Mouse (Mus musculus): ENCODE measurements around the gene Dnm3. TPM values are rescaled to one million over a fixed set of nuclear protein-coding genes. Genes with fewer than 3 reads are reported as not detected.
A peak's percentile ranks its signal among the peaks of the same experiment; 100 is the strongest.

The Dnm3 gene
- polyA plus RNA-seq, 1 experiment from 2014 or later, result 13.9 TPM

DNA sequence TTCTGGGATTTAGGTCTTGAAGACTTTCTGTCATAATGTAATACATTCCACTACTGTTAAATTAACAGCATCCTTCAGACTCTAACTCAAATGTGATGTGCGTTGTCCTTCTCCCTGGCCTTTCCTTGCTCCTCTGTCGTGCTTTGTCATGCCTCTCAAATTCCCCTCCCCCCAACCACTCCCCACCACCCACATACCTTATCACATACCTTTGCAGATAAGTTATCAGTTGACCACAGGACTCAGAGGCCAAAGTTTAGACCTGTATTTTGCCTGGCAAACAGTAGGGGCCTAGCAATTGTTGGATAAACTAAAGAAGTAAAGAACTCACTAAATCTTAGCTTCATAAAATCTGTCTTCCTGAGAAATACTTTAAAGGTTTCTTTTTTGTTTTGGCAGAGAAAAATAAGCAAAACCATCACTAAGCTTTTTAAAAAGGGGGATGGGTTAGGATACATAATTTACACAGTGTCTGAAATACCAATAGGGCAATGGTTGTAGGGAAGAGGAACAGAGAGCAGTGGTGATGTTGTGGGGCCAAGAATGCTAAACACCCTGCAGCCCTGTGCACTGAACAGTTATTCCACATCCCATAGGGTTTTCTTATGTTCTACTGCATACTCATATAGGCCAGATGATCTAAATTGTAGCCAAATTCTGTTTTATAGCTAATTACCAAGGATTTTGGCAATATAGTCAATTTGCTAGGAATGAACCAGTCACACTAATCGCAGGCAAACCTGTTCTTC is 28.5 kb downstream of the Dnm3 start:
- Histone ChIP-seq H3K9ac (ENCODE audit: low read length) (no peak overlapping the region), H3K27me3 (ENCODE audit: control insufficient read depth, insufficient read depth, low read length) (no peaks in the 10 kb centered on the region), H3K4me3 (ENCODE audit: low read depth, low read length) (no peak overlapping the region), H3K9me3 (ENCODE audit: control insufficient read depth, low read length) (no peaks in the 10 kb centered on the region), H3K27ac (replicated peaks; ENCODE audit: low read depth, low read length) (no peak overlapping the region), H3K4me2 (ENCODE audit: low read depth, severe bottlenecking) (no peak overlapping the region), H3K4me1 (ENCODE audit: control insufficient read depth, insufficient read depth, low read length) (no peaks in the 10 kb centered on the region), H3K36me3 (ENCODE audit: control insufficient read depth, insufficient read depth, low read length) (no peaks in the 10 kb centered on the region)
- ATAC-seq (ENCODE audit: insufficient number of reproducible peaks, low FRiP score, low TSS enrichment, low read depth) (no peak), DNase-seq (ENCODE audit: low spot score) (no peak)
- 79% methylated on average over 3 of the region's 3 CpGs for WGBS

GRCm38 (mm10) chr1:162444805-162445204 is 33.0 kb downstream of the Dnm3 start:
- H3K36me3 ChIP-seq (ENCODE audit: control insufficient read depth, insufficient read depth, low read length), result no peaks in the 10 kb centered on the region
- H3K4me3 ChIP-seq (ENCODE audit: low read depth, low read length), result no peak overlapping the region
- WGBS, result 77% methylated on average over 8 of the region's 8 CpGs
- no peaks in the 10 kb centered on the region for H3K4me1 ChIP-seq (ENCODE audit: control insufficient read depth, insufficient read depth, low read length)
- no peak overlapping the region for H3K27ac ChIP-seq (replicated peaks; ENCODE audit: low read depth, low read length)
- no peaks in the 10 kb centered on the region for H3K9me3 ChIP-seq (ENCODE audit: control insufficient read depth, low read length)
- no peaks in the 10 kb centered on the region for H3K27me3 ChIP-seq (ENCODE audit: control insufficient read depth, insufficient read depth, low read length)
- no peak for ATAC-seq (ENCODE audit: insufficient number of reproducible peaks, low FRiP score, low TSS enrichment, low read depth)
- H3K9ac ChIP-seq (ENCODE audit: low read length), result no peak overlapping the region
- no peak overlapping the region for H3K4me2 ChIP-seq (ENCODE audit: low read depth, severe bottlenecking)
- no peak for DNase-seq (ENCODE audit: low spot score)

- H3K9ac ChIP-seq (ENCODE audit: low read length), result no peak overlapping the region
- DNase-seq (ENCODE audit: low spot score), result no peak
- H3K4me3 ChIP-seq (ENCODE audit: low read depth, low read length), result no peak overlapping the region
- no peaks in the 10 kb centered on the region for H3K27me3 ChIP-seq (ENCODE audit: control insufficient read depth, insufficient read depth, low read length)
- H3K27ac ChIP-seq (replicated peaks; ENCODE audit: low read depth, low read length), result no peak overlapping the region
- no peaks in the 10 kb centered on the region for H3K4me1 ChIP-seq (ENCODE audit: control insufficient read depth, insufficient read depth, low read length)
- ATAC-seq (ENCODE audit: insufficient number of reproducible peaks, low FRiP score, low TSS enrichment, low read depth), result no peak
- H3K9me3 ChIP-seq (ENCODE audit: control insufficient read depth, low read length), result no peaks in the 10 kb centered on the region
- no peak overlapping the region for H3K4me2 ChIP-seq (ENCODE audit: low read depth, severe bottlenecking)
- H3K36me3 ChIP-seq (ENCODE audit: control insufficient read depth, insufficient read depth, low read length), result no peaks in the 10 kb centered on the region
Observed at GRCm38 (mm10) chr1:162439576-162439975, 38.3 kb downstream of the Dnm3 start.

- Histone ChIP-seq H3K4me2 (ENCODE audit: low read depth, severe bottlenecking) (no peak overlapping the region), H3K36me3 (ENCODE audit: control insufficient read depth, insufficient read depth, low read length) (no peaks in the 10 kb centered on the region), H3K4me1 (ENCODE audit: control insufficient read depth, insufficient read depth, low read length) (no peaks in the 10 kb centered on the region), H3K9me3 (ENCODE audit: control insufficient read depth, low read length) (no peaks in the 10 kb centered on the region), H3K4me3 (ENCODE audit: low read depth, low read length) (no peak overlapping the region), H3K9ac (ENCODE audit: low read length) (no peak overlapping the region), H3K27me3 (ENCODE audit: control insufficient read depth, insufficient read depth, low read length) (no peaks in the 10 kb centered on the region), H3K27ac (replicated peaks; ENCODE audit: low read depth, low read length) (no peak overlapping the region)
- ATAC-seq (ENCODE audit: insufficient number of reproducible peaks, low FRiP score, low TSS enrichment, low read depth) (no peak), DNase-seq (ENCODE audit: low spot score) (no peak)
- WGBS, result 79% methylated on average over 3 of the region's 3 CpGs
Observed at GRCm38 (mm10) chr1:162436672-162437071, 41.2 kb downstream of the Dnm3 start.

DNA sequence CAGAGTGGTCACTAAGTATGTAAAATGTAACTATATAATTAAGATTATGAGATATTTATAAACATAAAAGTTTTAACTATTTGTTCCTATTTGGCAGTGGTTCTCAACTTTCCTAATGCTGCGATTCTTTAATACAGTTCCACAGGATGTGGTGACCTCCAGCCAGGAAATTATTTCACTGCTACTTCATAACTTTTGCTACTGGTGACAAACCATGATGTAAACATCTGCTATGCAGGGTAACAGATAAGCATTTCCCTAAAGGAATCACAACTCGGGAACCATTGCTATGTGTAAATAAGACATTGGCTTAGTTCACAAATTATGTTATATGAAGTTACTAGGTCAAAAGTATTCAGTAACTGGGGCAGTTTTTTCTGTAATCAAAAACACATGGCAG is 48.9 kb downstream of the Dnm3 start:
- Histone ChIP-seq H3K4me2 (ENCODE audit: low read depth, severe bottlenecking) (no peak overlapping the region), H3K9me3 (ENCODE audit: control insufficient read depth, low read length) (no peaks in the 10 kb centered on the region), H3K9ac (ENCODE audit: low read length) (no peak overlapping the region), H3K27me3 (ENCODE audit: control insufficient read depth, insufficient read depth, low read length) (no peaks in the 10 kb centered on the region), H3K27ac (replicated peaks; ENCODE audit: low read depth, low read length) (no peak overlapping the region), H3K36me3 (ENCODE audit: control insufficient read depth, insufficient read depth, low read length) (no peaks in the 10 kb centered on the region), H3K4me3 (ENCODE audit: low read depth, low read length) (no peak overlapping the region), H3K4me1 (ENCODE audit: control insufficient read depth, insufficient read depth, low read length) (no peaks in the 10 kb centered on the region)
- WGBS, result 59% methylated on average over 2 of the region's 2 CpGs
- ATAC-seq (ENCODE audit: insufficient number of reproducible peaks, low FRiP score, low TSS enrichment, low read depth) (no peak), DNase-seq (ENCODE audit: low spot score) (no peak)

- H3K4me2 ChIP-seq (ENCODE audit: low read depth, severe bottlenecking), result no peak overlapping the region
- no peaks in the 10 kb centered on the region for H3K4me1 ChIP-seq (ENCODE audit: control insufficient read depth, insufficient read depth, low read length)
- no peak overlapping the region for H3K4me3 ChIP-seq (ENCODE audit: low read depth, low read length)
- no peak for DNase-seq (ENCODE audit: low spot score)
- H3K9me3 ChIP-seq (ENCODE audit: control insufficient read depth, low read length), result no peaks in the 10 kb centered on the region
- no peak overlapping the region for H3K9ac ChIP-seq (ENCODE audit: low read length)
- H3K27me3 ChIP-seq (ENCODE audit: control insufficient read depth, insufficient read depth, low read length), result no peaks in the 10 kb centered on the region
- no peaks in the 10 kb centered on the region for H3K36me3 ChIP-seq (ENCODE audit: control insufficient read depth, insufficient read depth, low read length)
- 76% methylated on average over 15 of the region's 15 CpGs for WGBS
- no peak overlapping the region for H3K27ac ChIP-seq (replicated peaks; ENCODE audit: low read depth, low read length)
- ATAC-seq (ENCODE audit: insufficient number of reproducible peaks, low FRiP score, low TSS enrichment, low read depth), result no peak
Observed at GRCm38 (mm10) chr1:162425930-162426478, 51.8 kb downstream of the Dnm3 start.

DNA sequence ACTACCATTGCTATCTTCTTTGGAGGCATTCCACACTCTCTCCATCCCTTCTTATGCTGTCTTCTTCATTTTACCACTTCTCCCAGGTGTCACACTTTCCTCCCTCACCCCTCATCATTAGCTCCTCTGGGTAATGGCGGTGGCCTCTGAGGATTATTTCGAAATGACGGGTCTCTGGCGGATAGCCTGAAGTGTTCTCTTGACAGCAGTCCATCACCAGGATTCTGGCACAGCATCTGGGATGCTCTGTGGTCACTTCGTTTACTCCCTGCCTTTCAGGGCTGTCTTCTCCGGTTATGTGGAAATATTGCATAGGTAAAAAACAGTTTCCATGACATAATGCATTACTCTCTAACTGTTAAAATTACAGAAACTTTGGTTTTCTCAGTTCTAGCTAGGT is 55.0 kb downstream of the Dnm3 start:
- H3K9me3 ChIP-seq (ENCODE audit: control insufficient read depth, low read length), result no peaks in the 10 kb centered on the region
- no peak overlapping the region for H3K9ac ChIP-seq (ENCODE audit: low read length)
- H3K4me3 ChIP-seq (ENCODE audit: low read depth, low read length), result no peak overlapping the region
- H3K4me2 ChIP-seq (ENCODE audit: low read depth, severe bottlenecking), result no peak overlapping the region
- H3K27me3 ChIP-seq (ENCODE audit: control insufficient read depth, insufficient read depth, low read length), result no peaks in the 10 kb centered on the region
- no peak for DNase-seq (ENCODE audit: low spot score)
- 88% methylated on average over 6 of the region's 6 CpGs for WGBS
- H3K36me3 ChIP-seq (ENCODE audit: control insufficient read depth, insufficient read depth, low read length), result no peaks in the 10 kb centered on the region
- H3K27ac ChIP-seq (replicated peaks; ENCODE audit: low read depth, low read length), result no peak overlapping the region
- no peaks in the 10 kb centered on the region for H3K4me1 ChIP-seq (ENCODE audit: control insufficient read depth, insufficient read depth, low read length)
- no peak for ATAC-seq (ENCODE audit: insufficient number of reproducible peaks, low FRiP score, low TSS enrichment, low read depth)

- Histone ChIP-seq H3K4me2 (ENCODE audit: low read depth, severe bottlenecking) (no peak overlapping the region), H3K9me3 (ENCODE audit: control insufficient read depth, low read length) (no peaks in the 10 kb centered on the region), H3K36me3 (ENCODE audit: control insufficient read depth, insufficient read depth, low read length) (no peaks in the 10 kb centered on the region), H3K9ac (ENCODE audit: low read length) (no peak overlapping the region), H3K4me1 (ENCODE audit: control insufficient read depth, insufficient read depth, low read length) (no peaks in the 10 kb centered on the region), H3K4me3 (ENCODE audit: low read depth, low read length) (no peak overlapping the region), H3K27me3 (ENCODE audit: control insufficient read depth, insufficient read depth, low read length) (no peaks in the 10 kb centered on the region), H3K27ac (replicated peaks; ENCODE audit: low read depth, low read length) (no peak overlapping the region)
- ATAC-seq (ENCODE audit: insufficient number of reproducible peaks, low FRiP score, low TSS enrichment, low read depth) (0 out of 2 replicates have a peak, but pooled peaks have one; percentile 17), DNase-seq (ENCODE audit: low spot score) (no peak)
- WGBS, result 9% methylated on average over 1 of the region's 1 CpGs
Observed at GRCm38 (mm10) chr1:162413791-162414190, 64.0 kb downstream of the Dnm3 start.
